Mouse (Mus musculus) heart, adult 18-20 months (tissue): ENCODE results near the gene Tcstv3. TPM values are rescaled to one million over a fixed set of nuclear protein-coding genes. Genes with fewer than 3 reads are reported as not detected.
"Not testable (repeated sequence)": the region's sequence is repeated elsewhere in the genome, so short reads cannot be mapped to it uniquely, and the experiment has no call there.

Source experiments
- DNase-seq, 2 experiments: peaks; one replicate each; pipeline ENCODE4 v3.0.0; 2021 to 2022; ENCODE audit warnings: mixed read lengths in 1 of 2
- long read RNA-seq, 2 experiments: library from polyadenylated mRNA; stranded (forward); transcript quantifications; one replicate each; pipeline ENCODE4 v2.0.0; 2021
- total RNA-seq, 2 experiments: library from RNA; stranded (reverse); gene quantifications; 2 replicates each; pipeline ENCODE4 v1.2.3; 2021

Tcstv3 gene
- total RNA-seq, result not detected
- long read RNA-seq, experiment 1, result 0 reads
- long read RNA-seq, experiment 2, result 0 reads

DNA sequence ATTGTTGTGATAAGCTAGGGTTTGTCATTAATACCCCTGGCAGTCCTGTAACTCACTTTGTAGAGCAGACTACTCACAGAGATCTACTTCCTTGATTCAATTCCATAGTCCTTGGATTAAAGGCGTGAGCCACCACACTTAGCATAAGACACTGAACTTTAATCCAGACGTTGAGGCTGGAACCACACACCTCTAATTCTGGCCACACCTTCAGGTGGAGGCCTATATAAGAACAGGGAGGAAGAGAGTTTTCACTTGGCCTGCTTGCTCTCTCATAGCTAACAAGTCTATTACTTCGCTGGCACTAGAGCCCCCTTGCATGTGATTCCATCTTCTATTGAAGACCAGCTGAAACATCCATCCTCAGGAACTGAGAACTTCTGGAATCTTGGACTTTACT lies at the start of gene Tcstv3:
Gene Tcstv3, plus strand, starts transcription at position 301 of the 400 bp plus-strand sequence.
- not testable (repeated sequence) for DNase-seq

DNA sequence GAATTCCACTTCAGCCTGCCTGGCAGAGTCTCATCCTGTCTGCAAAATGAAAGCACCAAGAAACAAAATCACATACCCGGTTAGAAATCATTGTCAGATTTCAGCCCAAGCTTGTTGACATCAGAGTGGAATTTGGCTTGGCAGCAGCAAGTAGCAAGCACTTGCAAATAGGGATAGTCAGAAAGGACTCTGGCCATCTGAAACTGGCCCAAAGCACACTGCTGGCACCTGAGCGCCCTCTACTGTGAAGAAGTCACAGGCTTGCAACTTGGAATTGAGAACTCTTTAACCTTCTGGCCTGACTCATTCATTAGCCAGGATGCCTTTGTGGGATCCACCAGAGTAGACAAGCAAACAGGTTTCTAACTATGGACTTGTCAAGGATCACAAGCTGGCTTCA lies 38.8 kb upstream of the Tcstv3 start:
- not testable (repeated sequence) for DNase-seq

DNA sequence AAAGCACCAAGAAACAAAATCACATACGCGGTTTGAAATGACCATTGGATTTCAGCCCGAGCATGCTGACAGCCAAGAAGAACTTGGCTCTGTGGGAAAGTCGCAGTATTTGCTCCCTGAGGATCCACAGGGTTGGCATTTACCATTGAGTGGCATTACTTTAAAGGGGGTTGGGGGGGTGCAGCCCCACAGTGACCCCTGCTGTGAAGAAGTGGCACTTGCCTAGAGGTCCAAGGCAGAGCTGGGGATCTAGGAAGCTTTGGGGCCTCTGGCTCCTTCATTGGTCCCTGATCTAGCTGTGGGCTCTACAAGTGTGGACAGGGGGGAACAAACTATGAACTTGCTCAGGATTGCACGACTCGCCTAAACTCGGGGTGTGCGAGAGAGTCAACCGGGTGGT lies 37.9 kb upstream of the Tcstv3 start:
- no peak for DNase-seq

DNA sequence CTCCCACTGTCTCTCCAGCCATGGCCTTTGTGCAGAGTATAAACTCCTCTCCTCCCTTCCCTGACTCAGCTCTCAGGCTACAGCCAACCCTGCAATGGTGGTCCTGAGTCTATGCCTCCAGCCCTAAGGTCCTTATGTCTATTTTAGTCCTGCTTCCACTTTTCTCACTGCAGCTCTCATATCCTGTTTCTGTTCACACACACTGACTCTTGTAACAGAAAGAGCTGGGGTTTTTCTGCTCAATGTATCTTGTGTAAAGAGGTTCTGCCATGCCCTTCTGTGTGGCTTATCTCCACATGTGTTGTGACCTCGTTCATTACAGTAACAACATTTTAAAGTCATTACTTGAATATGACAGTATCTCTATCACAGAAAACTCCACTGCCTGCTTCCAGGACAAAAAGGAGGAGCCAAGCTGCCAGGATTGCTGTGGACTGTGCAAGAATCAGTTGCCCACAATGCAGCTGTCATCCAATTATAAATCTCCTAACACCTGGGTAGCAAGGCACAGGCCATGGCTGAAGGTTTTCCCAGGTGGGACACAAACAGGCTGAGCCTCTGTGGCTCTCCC lies 17.3 kb upstream of the Tcstv3 start:
- no peak for DNase-seq

DNA sequence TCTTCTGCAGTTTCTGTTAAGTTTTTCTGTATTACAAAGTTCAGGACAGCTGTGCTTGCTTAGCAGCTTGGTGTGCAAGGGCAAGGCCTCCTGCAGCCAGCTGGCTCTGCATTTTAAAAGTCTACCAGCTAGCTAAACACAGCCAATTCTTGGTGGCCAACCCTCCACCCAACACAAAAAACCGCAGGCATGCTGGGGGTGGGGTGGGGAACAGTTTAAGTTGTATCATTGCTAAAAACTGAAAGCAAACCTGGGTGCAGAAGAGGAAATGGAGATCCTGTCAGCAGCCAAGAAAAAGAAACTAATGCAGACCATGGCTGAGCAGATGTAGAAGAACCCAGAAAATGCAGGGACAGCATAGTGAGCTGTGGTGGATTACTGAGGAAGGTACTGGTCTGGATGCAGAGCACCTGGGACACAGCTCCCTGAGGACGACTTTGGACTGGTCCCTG lies 16.7 kb upstream of the Tcstv3 start, which contains the start of gene BC147527:
Gene BC147527, plus strand, starts transcription at position 402 of the 452 bp plus-strand sequence.
- peak; percentile 9 to 36 for DNase-seq

DNA sequence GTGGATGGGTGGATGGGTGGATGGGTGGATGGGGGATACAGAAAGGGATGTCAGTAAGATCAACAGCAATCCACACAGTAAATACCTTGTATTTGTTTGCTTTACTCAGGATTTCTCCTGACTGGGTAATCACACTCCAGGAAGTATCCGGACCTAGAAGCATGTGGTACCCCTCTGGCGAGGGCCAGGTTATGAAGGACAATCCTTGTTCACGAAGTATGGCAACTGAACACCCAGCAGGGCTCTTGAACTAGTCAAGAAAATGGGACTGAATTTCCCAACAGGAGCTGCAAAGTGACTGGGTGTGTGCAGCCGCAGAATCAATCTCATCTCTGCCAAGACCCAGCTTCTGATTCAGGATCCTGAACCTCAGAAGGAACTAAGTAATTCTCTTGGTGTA lies 15.8 kb upstream of the Tcstv3 start:
- DNase-seq, result no peak

DNA sequence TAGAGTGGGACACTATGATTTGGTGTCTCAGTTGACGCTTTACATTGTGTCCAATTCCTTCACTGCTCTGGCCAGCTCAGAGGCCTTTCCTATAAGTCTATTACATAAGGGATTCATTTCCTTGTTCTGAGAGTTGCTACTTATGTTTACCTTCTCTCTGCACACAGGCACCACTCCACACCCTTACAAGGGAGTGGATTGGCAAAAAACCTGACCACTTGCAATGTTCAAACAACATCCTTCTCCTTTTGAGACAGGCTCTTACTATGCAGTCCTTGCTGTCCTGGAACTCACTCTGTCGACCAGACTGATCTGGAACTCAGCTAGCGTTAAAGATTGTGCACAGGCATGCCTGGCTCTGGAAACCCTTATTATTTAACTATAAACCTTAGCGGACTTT lies 5.9 kb upstream of the Tcstv3 start:
- no peak for DNase-seq

DNA sequence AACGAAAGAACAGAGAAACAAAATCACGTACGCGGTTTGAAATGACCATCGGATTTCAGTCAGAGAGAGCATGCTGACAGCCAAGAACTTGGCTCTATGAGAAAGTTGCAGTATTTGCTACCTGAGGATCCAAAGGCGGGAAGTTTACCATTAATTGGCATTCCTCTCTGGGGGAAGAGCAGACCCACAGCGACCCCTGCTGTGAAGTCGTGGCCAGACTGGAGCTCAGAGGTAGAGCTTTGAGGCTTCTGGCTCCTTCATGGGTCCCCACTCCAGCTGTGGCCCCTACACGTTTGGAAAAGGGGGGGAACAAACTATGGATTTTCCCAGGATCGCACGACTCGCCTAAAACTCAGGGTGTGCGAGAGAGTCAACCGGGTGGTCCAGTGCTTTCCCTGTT lies 3.1 kb upstream of the Tcstv3 start:
- DNase-seq, result no peak

DNA sequence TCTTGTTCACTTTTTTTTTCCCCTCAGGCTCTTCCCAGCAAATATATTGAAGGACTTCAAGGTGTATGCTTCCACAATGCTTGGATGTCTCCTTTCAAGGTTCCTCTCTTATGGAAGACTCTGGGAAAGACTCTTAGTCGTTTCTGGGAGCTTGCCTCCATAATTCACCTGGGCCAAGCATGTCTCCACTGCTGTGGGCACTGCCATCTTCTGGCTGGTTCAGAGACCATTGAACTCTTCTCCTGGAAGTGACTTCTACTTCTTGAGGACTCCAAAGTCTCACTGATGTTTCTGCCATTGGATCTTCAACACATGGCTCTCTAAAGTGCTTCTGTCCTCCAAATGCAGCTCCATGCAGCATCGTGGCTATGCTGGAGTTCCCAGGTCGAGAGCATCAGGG lies 3.5 kb downstream of the Tcstv3 start:
- no peak for DNase-seq

DNA sequence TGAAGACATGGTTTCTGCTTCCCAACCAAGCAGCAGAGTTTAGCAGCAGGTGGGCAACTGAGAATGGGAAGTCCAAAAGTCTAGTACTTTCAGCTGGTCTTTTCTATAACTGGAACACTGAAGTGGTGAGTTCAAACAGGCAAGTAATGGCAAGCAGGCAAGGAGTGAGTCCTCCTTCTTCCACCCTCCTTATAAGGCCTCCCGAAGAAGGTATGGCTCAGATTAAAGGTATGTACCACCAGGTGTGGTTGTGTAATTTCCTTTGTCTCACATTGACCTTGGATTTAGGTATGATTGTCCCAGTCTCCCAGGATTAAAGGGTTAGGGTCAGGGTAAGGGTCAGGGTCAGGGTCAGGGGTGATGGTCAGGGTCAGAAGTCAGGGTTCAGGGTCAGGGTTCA lies 4.0 kb downstream of the Tcstv3 start:
- no peak for DNase-seq

Other genes starting within 250 kb of the Tcstv3 start
- gene Gm20767, start 176.6 kb upstream of the Tcstv3 start, total RNA-seq, result not detected
- not detected for gene Gm21818, start 144.4 kb upstream of the Tcstv3 start, total RNA-seq
- gene Gm21762, start 100.9 kb upstream of the Tcstv3 start, total RNA-seq, result not detected
- not detected for gene Gm21731, start 77.8 kb upstream of the Tcstv3 start, total RNA-seq
- not detected for gene AF067061, start 53.8 kb upstream of the Tcstv3 start, total RNA-seq
- not detected for gene BC147527, start 16.5 kb upstream of the Tcstv3 start, total RNA-seq